12 mouse cellular contexts compared by ENCODE assay signal in the genomic region with DNA sequence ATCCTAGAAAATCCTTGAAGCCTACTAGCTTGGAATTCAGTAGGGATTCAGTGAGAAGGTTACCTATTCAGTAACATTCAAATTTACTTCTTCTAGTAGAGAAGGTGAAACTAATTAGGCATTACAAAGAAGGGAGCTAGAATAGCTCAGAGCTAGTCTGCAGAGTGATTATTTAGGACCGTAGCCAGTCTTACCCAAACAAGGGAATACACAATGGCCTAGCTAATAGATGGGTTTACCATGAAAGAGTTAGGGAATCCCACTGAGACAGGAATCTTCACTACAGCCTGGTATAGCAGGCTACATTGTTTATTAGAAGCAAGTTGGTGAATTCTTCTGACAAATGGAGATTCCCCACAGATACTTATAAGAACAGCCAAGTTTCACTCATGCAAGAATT. TPM values are rescaled to one million over a fixed set of nuclear protein-coding genes. Genes with fewer than 3 reads are reported as not detected.
A peak's percentile ranks its signal among the peaks of the same experiment; 100 is the strongest.
DNase-seq lines count a peak whose midpoint lies in the region; TF ChIP-seq lines count a peak whose summit lies in the region.
"Not testable (repeated sequence)": the region's sequence is repeated elsewhere in the genome, so short reads cannot be mapped to it uniquely, and the experiment has no call there.
"Had no signal": no experiment of that assay in that cellular context is flagged by ENCODE, and none has a peak within 500 bp of the region (broad histone marks: within the 10 kb centered on the region; RNA-seq: fewer than 3 reads in every experiment).

No protein-coding gene starts in this region.

- 0 out of 2 replicates have a peak overlapping the region, but pooled peaks have one; percentile 23 for H3K27ac ChIP-seq in ES-Bruce4 (ENCODE audit: insufficient read depth, low read length)

- not testable (repeated sequence) for H3K27me3 ChIP-seq in ES-Bruce4 (ENCODE audit: control insufficient read depth, insufficient read depth, low read length, poor library complexity, severe bottlenecking)

- H3K36me3 ChIP-seq in ES-Bruce4 (ENCODE audit: control insufficient read depth, insufficient read depth, low read length, poor library complexity, severe bottlenecking): not testable (repeated sequence)

- DNase-seq in ES-CJ7 (ENCODE audit: low read depth, low spot score) (peak; percentile 64), R1 (ENCODE audit: low read depth, low spot score) (peak; percentile 87), ZHBTc4 (ENCODE audit: low read depth, low spot score) (peak; percentile 72)
- peak; percentile 51 for DNase-seq in Muller cell, postnatal 12 days (ENCODE audit: inconsistent ontology term)
- peak; percentile 18 for DNase-seq in brain, embryonic 14.5 days (ENCODE audit: low read depth)

- not testable (repeated sequence) for TF ChIP-seq EP300 in ES-Bruce4 (IDR thresholded peaks at IDR 0.05; ENCODE audit: insufficient read depth, low read depth, low read length)

- not testable (repeated sequence) for TF ChIP-seq CTCF in ES-Bruce4 (IDR thresholded peaks at IDR 0.05; ENCODE audit: low read depth, low read length); brain, embryonic 14.5 days (IDR thresholded peaks at IDR 0.05; ENCODE audit: borderline replicate concordance, extremely low read depth, insufficient read depth, insufficient read length)

- H3K4me3 ChIP-seq in ES-Bruce4 (ENCODE audit: low read depth, low read length): not testable (repeated sequence)

- H3K9me3 ChIP-seq in ES-Bruce4 (replicated peaks; ENCODE audit: control insufficient read depth, insufficient read depth, low read length, poor library complexity, severe bottlenecking): not testable (repeated sequence)

- H3K4me1 ChIP-seq in ES-Bruce4 (ENCODE audit: control insufficient read depth, insufficient read depth, low read length): not testable (repeated sequence)

- not testable (repeated sequence) for H3K9ac ChIP-seq in ES-Bruce4 (ENCODE audit: low read depth, poor library complexity, severe bottlenecking)

- not testable (repeated sequence) for TF ChIP-seq POLR2A in ES-Bruce4 (IDR thresholded peaks at IDR 0.05; ENCODE audit: insufficient read depth, low read length); brain, embryonic 14.5 days (IDR thresholded peaks at IDR 0.05; ENCODE audit: borderline replicate concordance, extremely low read depth, insufficient read depth, insufficient read length, poor library complexity, severe bottlenecking)

RNA-seq across cellular contexts. Expression of gene Kng2, which starts 8.7 kb away (rescaled TPM):
- polyA plus RNA-seq in ES-Bruce4 (2011; ENCODE audit: insufficient read depth, insufficient read length, low read depth, missing spikeins): 1.2 TPM in 1 of 2 replicates, not detected in the other
- 0.06 and 0.07 TPM in 2 replicates for polyA plus RNA-seq in brain, embryonic 14.5 days (2012; rRNA removed)
- polyA plus RNA-seq: activated CD4-positive, CD25-positive, alpha-beta regulatory T cell, adult 4 months; C2C12; CD4-positive, CD25-positive, alpha-beta regulatory T cell, adult 4 months; cerebellum, adult 2 months; G1E had no signal

RNA-seq across cellular contexts. Expression of gene Kng1, which starts 37.1 kb away (rescaled TPM):
- polyA plus RNA-seq in ES-Bruce4 (2011; ENCODE audit: insufficient read depth, insufficient read length, low read depth, missing spikeins): 1.1 TPM in 1 of 2 replicates, not detected in the other
- 0.05 and 0.21 TPM in 2 replicates for polyA plus RNA-seq in brain, embryonic 14.5 days (2012; rRNA removed)
- polyA plus RNA-seq: adrenal gland, adult 2 months; C2C12; CD4-positive, CD25-positive, alpha-beta regulatory T cell, adult 4 months; cerebellum, adult 2 months; G1E had no signal

Comparison
In these comparisons a context has a peak if more than half of its experiments do, and no peak if none do; other contexts are left out.
1. DNase-seq: peak in every context shown above with its lines; median percentile 87 in R1; 72 in ZHBTc4; 64 in ES-CJ7; 51 in Muller cell, postnatal 12 days; 18 in brain, embryonic 14.5 days.